In genomic region chr8:120482015-120482689, GRCm38 (mm10) we compare ENCODE assay signal across 14 mouse cellular contexts.
DNase-seq lines count a peak whose midpoint lies in the region; ATAC-seq and TF ChIP-seq lines count a peak whose summit lies in the region.
"Had no signal": no experiment of that assay in that cellular context is flagged by ENCODE, and none has a peak within 500 bp of the region (broad histone marks: within the 10 kb centered on the region; RNA-seq: fewer than 3 reads in every experiment).

No protein-coding gene starts in this region.

- TF ChIP-seq RAD21 in CH12.LX (IDR thresholded peaks at IDR 0.05; ENCODE audit: low read depth, low read length) = no peak; the same call in 1 of the 2 replicates

- no peak for TF ChIP-seq EP300 in CH12.LX (IDR thresholded peaks at IDR 0.05; ENCODE audit: low read length)

- peaks cover 61% of the 10 kb centered on the region for H3K27me3 ChIP-seq in forebrain, embryonic 10.5 days (ENCODE audit: poor library complexity, severe bottlenecking)
- H3K27me3 ChIP-seq in forebrain, embryonic 12.5 days = peaks cover 14% of the 10 kb centered on the region
- H3K27me3 ChIP-seq in kidney, adult 2 months (replicated peaks; ENCODE audit: control insufficient read depth, insufficient read depth, low read length) = no peaks in the 10 kb centered on the region
- no peaks in the 10 kb centered on the region for H3K27me3 ChIP-seq in CH12.LX (replicated peaks)
- H3K27me3 ChIP-seq: hindbrain, embryonic 13.5 days; intestine, embryonic 15.5 days had no signal

- H3K9me3 ChIP-seq in forebrain, embryonic 10.5 days = no peaks in the 10 kb centered on the region
- H3K9me3 ChIP-seq in forebrain, embryonic 12.5 days = no peaks in the 10 kb centered on the region
- H3K9me3 ChIP-seq in CH12.LX (replicated peaks; ENCODE audit: low read length) = peaks cover 6% of the 10 kb centered on the region
- H3K9me3 ChIP-seq: hindbrain, embryonic 13.5 days; intestine, embryonic 15.5 days; midbrain, embryonic 12.5 days had no signal

- H3K4me3 ChIP-seq in forebrain, embryonic 10.5 days = no peak overlapping the region
- no peak overlapping the region for H3K4me3 ChIP-seq in forebrain, embryonic 12.5 days (replicated peaks)
- H3K4me3 ChIP-seq in kidney, adult 2 months (ENCODE audit: insufficient read depth, low read depth, low read length) = no peak overlapping the region
- peak overlapping the region in 1 of 3 experiments; percentile 27 for H3K4me3 ChIP-seq in CH12.LX (replicated peaks in 1 of 3; ENCODE audit: low read depth in 2 of 3, low read length in 2 of 3, poor library complexity in 1 of 3)
- H3K4me3 ChIP-seq: hindbrain, embryonic 13.5 days; intestine, embryonic 15.5 days; midbrain, embryonic 12.5 days had no signal

- dilution Hi-C loops in CH12.LX (cut with MboI; ENCODE audit: extremely low pct_ligation_motif_present, extremely low pct_unique_long_range_greater_than_20kb, low sequenced_read_pairs) = no loop called here

- H3K9ac ChIP-seq in forebrain, embryonic 12.5 days = no peak overlapping the region
- H3K9ac ChIP-seq in CH12.LX (ENCODE audit: insufficient read depth, low read depth) = no peak overlapping the region
- H3K9ac ChIP-seq: hindbrain, embryonic 13.5 days; intestine, embryonic 15.5 days; midbrain, embryonic 12.5 days had no signal

- TF ChIP-seq CTCF in kidney, adult 2 months (conservative IDR thresholded peaks at IDR 0.05; ENCODE audit: insufficient read depth, insufficient read length, low read depth, low read length) = no peak
- TF ChIP-seq CTCF in CH12.LX (conservative IDR thresholded peaks at IDR 0.05 in 1 of 2, IDR thresholded peaks at IDR 0.05 in 1 of 2; ENCODE audit: low read depth in 2 of 2, low read length in 2 of 2) = no peak

- no peak for TF ChIP-seq POLR2A in kidney, adult 2 months (IDR thresholded peaks at IDR 0.05; ENCODE audit: low read depth, low read length)
- no peak for TF ChIP-seq POLR2A in CH12.LX (IDR thresholded peaks at IDR 0.05; ENCODE audit: low read depth, low read length)

- ATAC-seq in forebrain, embryonic 12.5 days (ENCODE audit: low FRiP score) = no peak
- ATAC-seq: forebrain, embryonic 14.5 days; intestine, embryonic 15.5 days had no signal

- no peaks in the 10 kb centered on the region for H3K79me2 ChIP-seq in CH12.LX (replicated peaks; ENCODE audit: control insufficient read depth, extremely low read depth, insufficient read depth, poor library complexity, severe bottlenecking)

- H3K4me1 ChIP-seq in forebrain, embryonic 10.5 days = peaks cover 84% of the 10 kb centered on the region
- H3K4me1 ChIP-seq in forebrain, embryonic 12.5 days = peaks cover 58% of the 10 kb centered on the region
- H3K4me1 ChIP-seq in kidney, adult 2 months (ENCODE audit: control insufficient read depth, insufficient read depth, low read length) = no peaks in the 10 kb centered on the region
- peaks cover 46 to 74% of the 10 kb centered on the region in 2 experiments for H3K4me1 ChIP-seq in CH12.LX (ENCODE audit: control insufficient read depth in 1 of 2, insufficient read depth in 2 of 2)

- H3K27ac ChIP-seq in forebrain, embryonic 10.5 days = peak overlapping the region; percentile 27
- no peak overlapping the region for H3K27ac ChIP-seq in forebrain, embryonic 12.5 days
- H3K27ac ChIP-seq in kidney, adult 2 months (ENCODE audit: insufficient read depth, low read depth, low read length) = no peak overlapping the region
- H3K27ac ChIP-seq in CH12.LX (ENCODE audit: insufficient read depth, low read depth) = no peak overlapping the region
- H3K27ac ChIP-seq: hindbrain, embryonic 13.5 days; intestine, embryonic 15.5 days; midbrain, embryonic 12.5 days had no signal

- in situ Hi-C loops in CH12.LX (cut with MboI; ENCODE audit: low pct_ligation_motif_present, low pct_unique_long_range_greater_than_20kb, low sequenced_read_pairs) = no loop called here

- no peak for DNase-seq in forebrain, embryonic 10.5 days (ENCODE audit: extremely low spot score, low spot score)
- DNase-seq in kidney, adult 2 months = peak; percentile 71
- no peak for DNase-seq in kidney, postnatal 10 days
- DNase-seq in CH12.LX (ENCODE audit: extremely low read depth) (no peak), adipocyte (ENCODE audit: low spot score) (peak; percentile 65)
- no peak for DNase-seq in layer of hippocampus, adult 9-11 months
- DNase-seq: layer of hippocampus, postnatal 36 days; lung, adult 18-20 months; thymus, postnatal 14 days had no signal

- no peak overlapping the region for H3K4me2 ChIP-seq in forebrain, embryonic 12.5 days
- no peak overlapping the region for H3K4me2 ChIP-seq in CH12.LX (ENCODE audit: insufficient read depth, low read depth, poor library complexity, severe bottlenecking)
- H3K4me2 ChIP-seq: hindbrain, embryonic 13.5 days; intestine, embryonic 15.5 days; midbrain, embryonic 12.5 days had no signal

- H3K36me3 ChIP-seq in forebrain, embryonic 10.5 days (replicated peaks) = no peaks in the 10 kb centered on the region
- H3K36me3 ChIP-seq in forebrain, embryonic 12.5 days (replicated peaks) = no peaks in the 10 kb centered on the region
- no peaks in the 10 kb centered on the region for H3K36me3 ChIP-seq in kidney, adult 2 months (ENCODE audit: control insufficient read depth, insufficient read depth, low read length)
- H3K36me3 ChIP-seq in CH12.LX (replicated peaks in 1 of 2; ENCODE audit: control insufficient read depth in 1 of 2, insufficient read depth in 1 of 2, low read length in 1 of 2) = no peaks in the 10 kb centered on the region
- H3K36me3 ChIP-seq: hindbrain, embryonic 13.5 days; intestine, embryonic 15.5 days; midbrain, embryonic 12.5 days had no signal

- WGBS in forebrain, embryonic 10.5 days = 77% methylated on average over 9 of the region's 9 CpGs
- WGBS in forebrain, embryonic 12.5 days = 85% methylated on average over 9 of the region's 9 CpGs
- WGBS in kidney, adult 2 months = 67% methylated on average over 9 of the region's 9 CpGs

TF ChIP-seq in CH12.LX, 34 proteins besides CTCF, POLR2A, EP300 and RAD21:
- TF ChIP-seq MXI1 (IDR thresholded peaks at IDR 0.05; ENCODE audit: low read depth, low read length) = no peak
- TF ChIP-seq JUN (IDR thresholded peaks at IDR 0.05; ENCODE audit: insufficient read depth, low read depth, low read length) = no peak
- TF ChIP-seq IRF4 (IDR thresholded peaks at IDR 0.05; ENCODE audit: low read depth, low read length) = 0 out of 2 replicates have a peak, but pooled peaks have one; percentile 12
- no peak for TF ChIP-seq JUND (conservative IDR thresholded peaks at IDR 0.05; ENCODE audit: low read depth, low read length)
- no peak for TF ChIP-seq MAZ (IDR thresholded peaks at IDR 0.05; ENCODE audit: low read depth, low read length)
- TF ChIP-seq USF1 (IDR thresholded peaks at IDR 0.05; ENCODE audit: low read depth, low read length) = no peak
- peak; percentile 66 for TF ChIP-seq BHLHE40 (IDR thresholded peaks at IDR 0.05; ENCODE audit: low read depth, low read length)

Comparison
In these comparisons a context has a peak if more than half of its experiments do, and no peak if none do; other contexts are left out.
1. DNase-seq: peak in kidney, adult 2 months (single experiment) and adipocyte (single experiment); none in forebrain, embryonic 10.5 days (single experiment), kidney, postnatal 10 days (single experiment), CH12.LX (single experiment) and layer of hippocampus, adult 9-11 months (single experiment).